8 mouse cellular contexts compared by ENCODE assay signal in genomic region chr9:111118252-111118890, GRCm38 (mm10). TPM values are rescaled to one million over a fixed set of nuclear protein-coding genes. Genes with fewer than 3 reads are reported as not detected.
DNase-seq lines count a peak whose midpoint lies in the region; ATAC-seq and TF ChIP-seq lines count a peak whose summit lies in the region.

No protein-coding gene starts in this region.

- H3K27me3 ChIP-seq in MEL (ENCODE audit: control insufficient read depth in 1 of 2, insufficient read depth in 2 of 2, low read length in 2 of 2), result no peaks in the 10 kb centered on the region
- H3K27me3 ChIP-seq in forebrain, postnatal 0 days (ENCODE audit: insufficient read depth, low read length), result no peaks in the 10 kb centered on the region

- H3K79me2 ChIP-seq in MEL (ENCODE audit: control insufficient read depth, insufficient read depth, low read length, poor library complexity), result peaks cover 12% of the 10 kb centered on the region

- H3K36me3 ChIP-seq in MEL (ENCODE audit: control insufficient read depth in 1 of 2, insufficient read depth in 2 of 2, low read length in 2 of 2), result peaks cover 0 to 16% of the 10 kb centered on the region in 2 experiments; a peak in 2 of 4 replicates
- H3K36me3 ChIP-seq in forebrain, postnatal 0 days (ENCODE audit: insufficient read depth), result no peaks in the 10 kb centered on the region

- peak; percentile 78 for ATAC-seq in forebrain, postnatal 0 days
- ATAC-seq in hematopoietic stem cell, adult 5-6 weeks (replicated peaks in 1 of 2; ENCODE audit: insufficient read depth in 1 of 2, low FRiP score in 2 of 2, low TSS enrichment in 1 of 2, low read depth in 1 of 2, poor library complexity in 2 of 2, severe bottlenecking in 2 of 2), result peak; percentile 14 to 57; a peak in 1 of 4 replicates
- peak; percentile 53 for ATAC-seq in megakaryocyte, adult 5-6 weeks (ENCODE audit: poor library complexity, severe bottlenecking)

- H3K9ac ChIP-seq in MEL (ENCODE audit: control insufficient read depth, low read depth, low read length, poor library complexity, severe bottlenecking), result peak overlapping the region; percentile 91
- peak overlapping the region; percentile 76 for H3K9ac ChIP-seq in forebrain, postnatal 0 days

- no peak for TF ChIP-seq EP300 in MEL (IDR thresholded peaks at IDR 0.05; ENCODE audit: low read depth in 1 of 2, low read length in 2 of 2)

- peak; percentile 69 for DNase-seq in MEL (ENCODE audit: low read depth, low spot score)
- peak; percentile 54 for DNase-seq in brain, adult 2 months (ENCODE audit: low read depth, low spot score)
- DNase-seq in forebrain, postnatal 0 days, result peak; percentile 57
- DNase-seq in layer of hippocampus, postnatal 14 days (ENCODE audit: low spot score in 2 of 2), result peak; percentile 24
- DNase-seq in right cerebral cortex, postnatal 25 days, result peak; percentile 44
- DNase-seq in natural killer cell, adult 2 months (ENCODE audit: low spot score in 2 of 2), result no peak

- peak overlapping the region; percentile 87 for H3K4me2 ChIP-seq in forebrain, postnatal 0 days (ENCODE audit: low read depth)

- no peak for TF ChIP-seq CTCF in MEL (IDR thresholded peaks at IDR 0.05 in 2 of 3, conservative IDR thresholded peaks at IDR 0.05 in 1 of 3; ENCODE audit: control insufficient read depth in 1 of 3, insufficient read depth in 1 of 3, low read depth in 2 of 3, low read length in 3 of 3, poor library complexity in 1 of 3, severe bottlenecking in 1 of 3)
- peak; percentile 35 for TF ChIP-seq CTCF in forebrain, postnatal 0 days (IDR thresholded peaks at IDR 0.05; ENCODE audit: low read depth)

- peak overlapping the region; percentile 88 for H3K27ac ChIP-seq in MEL (ENCODE audit: control insufficient read depth, low read depth, low read length)
- peak overlapping the region; percentile 62 for H3K27ac ChIP-seq in forebrain, postnatal 0 days (ENCODE audit: low read depth, low read length)

- H3K4me3 ChIP-seq in MEL (ENCODE audit: control insufficient read depth in 1 of 2, insufficient read depth in 1 of 2, low read depth in 2 of 2, low read length in 2 of 2), result peak overlapping the region; percentile 69 to 72
- H3K4me3 ChIP-seq in forebrain, postnatal 0 days (ENCODE audit: low read depth, low read length), result peak overlapping the region; percentile 93

- H3K9me3 ChIP-seq in MEL (replicated peaks; ENCODE audit: insufficient read depth, low read length), result no peaks in the 10 kb centered on the region
- H3K9me3 ChIP-seq in forebrain, postnatal 0 days (ENCODE audit: low read length), result no peaks in the 10 kb centered on the region

- TF ChIP-seq RAD21 in MEL (IDR thresholded peaks at IDR 0.05; ENCODE audit: low read depth, low read length), result no peak

- WGBS in forebrain, postnatal 0 days, result 5% methylated on average over 43 of the region's 52 CpGs

- H3K4me1 ChIP-seq in MEL (ENCODE audit: control insufficient read depth in 1 of 2, insufficient read depth in 2 of 2, low read length in 2 of 2), result peaks cover 3 to 8% of the 10 kb centered on the region in 2 experiments; a peak in 3 of 4 replicates
- H3K4me1 ChIP-seq in forebrain, postnatal 0 days (ENCODE audit: insufficient read depth), result peaks cover 15% of the 10 kb centered on the region

- no peak for TF ChIP-seq POLR2A in MEL (IDR thresholded peaks at IDR 0.05; ENCODE audit: control insufficient read depth in 1 of 2, insufficient read depth in 1 of 2, low read depth in 1 of 2, low read length in 2 of 2, poor library complexity in 1 of 2)

TF ChIP-seq in MEL, 35 proteins besides CTCF, POLR2A, EP300 and RAD21:
- no peak for TF ChIP-seq ETS1 (IDR thresholded peaks at IDR 0.05; ENCODE audit: low read depth, low read length)

RNA-seq across cellular contexts. Expression of gene Lrrfip2, which starts 1.0 kb away (rescaled TPM):
- total RNA-seq in MEL (2012; rRNA removed), result 26.0 and 28.4 TPM in 2 replicates
- polyA plus RNA-seq in MEL (2012; ENCODE audit: insufficient read depth in 1 of 2, insufficient read length in 2 of 2, low read depth in 1 of 2, low replicate concordance in 2 of 2, missing spikeins in 1 of 2), result 10 to 100 TPM in 1 of 2 experiments, not detected in 1; 42.7 TPM
- 29.2 and 41.7 TPM in 2 replicates for total RNA-seq in forebrain, postnatal 0 days (2014; rRNA removed)
- polyA plus RNA-seq in forebrain, postnatal 0 days (2015; fragmentation: Nextera tagmentation; extraction: Ambion mirVana), result 36.0 and 38.9 TPM in 2 replicates
- 65.7 and 103 TPM in 2 replicates for total RNA-seq in hematopoietic stem cell, adult 5-6 weeks (2017)
- total RNA-seq in layer of hippocampus, postnatal 14 days (2021), result 10 to 100 TPM; 26.3 to 29.0 TPM
- total RNA-seq in megakaryocyte, adult 5-6 weeks (2015), result 77.9 and 85.2 TPM in 2 replicates
- total RNA-seq in megakaryocyte, adult 5-6 weeks (2017), result 137 and 138 TPM in 2 replicates

Comparison
In these comparisons a context has a peak if more than half of its experiments do, and no peak if none do; other contexts are left out.
1. DNase-seq: peak in MEL (single experiment), brain, adult 2 months (single experiment), forebrain, postnatal 0 days (single experiment), layer of hippocampus, postnatal 14 days (2 of 2) and right cerebral cortex, postnatal 25 days (single experiment); none in natural killer cell, adult 2 months (0 of 2).
2. Peak in every context shown above with its lines, with median percentiles within 50 percentile points of each other: ATAC-seq.